8 mouse cellular contexts compared by ENCODE assay signal in genomic region chr6:45059091-45059490, GRCm38 (mm10). TPM values are rescaled to one million over a fixed set of nuclear protein-coding genes. Genes with fewer than 3 reads are reported as not detected.
DNase-seq lines count a peak whose midpoint lies in the region; ATAC-seq and TF ChIP-seq lines count a peak whose summit lies in the region.

Gene Cntnap2, plus strand, starts transcription at chr6:45059357.

- TF ChIP-seq CTCF in kidney, adult 2 months (conservative IDR thresholded peaks at IDR 0.05; ENCODE audit: insufficient read depth, insufficient read length, low read depth, low read length) = no peak
- no peak for TF ChIP-seq CTCF in hindbrain, postnatal 0 days (IDR thresholded peaks at IDR 0.05; ENCODE audit: low read depth)

- peak within 1 kb of the TSS; percentile 32 for H3K4me2 ChIP-seq in kidney, embryonic 15.5 days
- H3K4me2 ChIP-seq in embryonic facial prominence, embryonic 12.5 days (replicated peaks) = peak within 1 kb of the TSS; percentile 38
- H3K4me2 ChIP-seq in hindbrain, postnatal 0 days (ENCODE audit: low read depth, low read length) = peak within 1 kb of the TSS; percentile 57
- peak within 1 kb of the TSS; percentile 28 for H3K4me2 ChIP-seq in limb, embryonic 12.5 days

- no peak within 1 kb of the TSS for H3K9ac ChIP-seq in kidney, embryonic 15.5 days
- no peak within 1 kb of the TSS for H3K9ac ChIP-seq in embryonic facial prominence, embryonic 12.5 days
- H3K9ac ChIP-seq in hindbrain, postnatal 0 days (replicated peaks; ENCODE audit: low read length) = peak within 1 kb of the TSS; percentile 49
- no peak within 1 kb of the TSS for H3K9ac ChIP-seq in limb, embryonic 12.5 days (replicated peaks)

- no peak for TF ChIP-seq POLR2A in kidney, adult 2 months (IDR thresholded peaks at IDR 0.05; ENCODE audit: low read depth, low read length)

- peaks cover 5% of the 10 kb centered on the region; the same call in 1 of the 2 replicates for H3K4me1 ChIP-seq in kidney, embryonic 15.5 days
- H3K4me1 ChIP-seq in kidney, adult 2 months (ENCODE audit: control insufficient read depth, insufficient read depth, low read length) = no peaks in the 10 kb centered on the region
- H3K4me1 ChIP-seq in embryonic facial prominence, embryonic 12.5 days = no peaks in the 10 kb centered on the region
- no peaks in the 10 kb centered on the region for H3K4me1 ChIP-seq in hindbrain, postnatal 0 days (ENCODE audit: insufficient read depth, low read length)
- H3K4me1 ChIP-seq in limb, embryonic 12.5 days (replicated peaks) = no peaks in the 10 kb centered on the region

- 13% methylated on average over 8 of the region's 8 CpGs for WGBS in kidney, embryonic 15.5 days
- 13% methylated on average over 8 of the region's 8 CpGs for WGBS in kidney, adult 2 months
- 11% methylated on average over 7 of the region's 8 CpGs for WGBS in embryonic facial prominence, embryonic 12.5 days
- 7% methylated on average over 8 of the region's 8 CpGs for WGBS in hindbrain, postnatal 0 days
- WGBS in limb, embryonic 12.5 days = 13% methylated on average over 8 of the region's 8 CpGs

- peaks cover 13% of the 10 kb centered on the region for H3K27me3 ChIP-seq in kidney, embryonic 15.5 days
- H3K27me3 ChIP-seq in kidney, adult 2 months (replicated peaks; ENCODE audit: control insufficient read depth, insufficient read depth, low read length) = no peaks in the 10 kb centered on the region
- H3K27me3 ChIP-seq in embryonic facial prominence, embryonic 12.5 days = peaks cover 9% of the 10 kb centered on the region
- H3K27me3 ChIP-seq in hindbrain, postnatal 0 days (ENCODE audit: insufficient read depth, low read length) = no peaks in the 10 kb centered on the region
- H3K27me3 ChIP-seq in limb, embryonic 12.5 days = peaks cover 18% of the 10 kb centered on the region

- no peaks in the 10 kb centered on the region for H3K9me3 ChIP-seq in kidney, embryonic 15.5 days (replicated peaks)
- H3K9me3 ChIP-seq in embryonic facial prominence, embryonic 12.5 days = no peaks in the 10 kb centered on the region
- no peaks in the 10 kb centered on the region for H3K9me3 ChIP-seq in hindbrain, postnatal 0 days (ENCODE audit: low read length)
- no peaks in the 10 kb centered on the region for H3K9me3 ChIP-seq in limb, embryonic 12.5 days

- no peaks in the 10 kb centered on the region for H3K36me3 ChIP-seq in kidney, embryonic 15.5 days
- H3K36me3 ChIP-seq in kidney, adult 2 months (ENCODE audit: control insufficient read depth, insufficient read depth, low read length) = no peaks in the 10 kb centered on the region
- no peaks in the 10 kb centered on the region for H3K36me3 ChIP-seq in embryonic facial prominence, embryonic 12.5 days
- no peaks in the 10 kb centered on the region for H3K36me3 ChIP-seq in hindbrain, postnatal 0 days (ENCODE audit: insufficient read depth, low read length)
- no peaks in the 10 kb centered on the region for H3K36me3 ChIP-seq in limb, embryonic 12.5 days

- H3K4me3 ChIP-seq in kidney, embryonic 15.5 days (replicated peaks) = no peak within 1 kb of the TSS
- no peak within 1 kb of the TSS for H3K4me3 ChIP-seq in kidney, adult 2 months (ENCODE audit: insufficient read depth, low read depth, low read length)
- H3K4me3 ChIP-seq in embryonic facial prominence, embryonic 12.5 days = peak within 1 kb of the TSS; percentile 17
- H3K4me3 ChIP-seq in hindbrain, postnatal 0 days (ENCODE audit: low read length) = peak within 1 kb of the TSS; percentile 50
- no peak within 1 kb of the TSS for H3K4me3 ChIP-seq in limb, embryonic 12.5 days (replicated peaks)

- ATAC-seq in kidney, embryonic 15.5 days (replicated peaks; ENCODE audit: low FRiP score) = peak; percentile 84
- no peak for ATAC-seq in embryonic facial prominence, embryonic 12.5 days (ENCODE audit: insufficient number of reproducible peaks, insufficient read depth, low FRiP score, low TSS enrichment)
- ATAC-seq in hindbrain, postnatal 0 days = peak; percentile 58
- ATAC-seq in limb, embryonic 12.5 days (ENCODE audit: insufficient number of reproducible peaks, insufficient read depth, low FRiP score, low TSS enrichment, low read depth) = no peak

- no peak for DNase-seq in kidney, adult 2 months
- DNase-seq in adrenal gland, postnatal 4 days (ENCODE audit: low spot score in 2 of 2) = peak; percentile 22 to 33
- DNase-seq in hindbrain, postnatal 0 days (ENCODE audit: low spot score) = peak; percentile 83
- peak; percentile 48 for DNase-seq in ovary, postnatal 36 days (ENCODE audit: low spot score)
- DNase-seq in spleen, postnatal 36 days (ENCODE audit: low spot score in 2 of 2) = no peak

- no peak within 1 kb of the TSS for H3K27ac ChIP-seq in kidney, embryonic 15.5 days
- no peak within 1 kb of the TSS for H3K27ac ChIP-seq in kidney, adult 2 months (ENCODE audit: insufficient read depth, low read depth, low read length)
- H3K27ac ChIP-seq in embryonic facial prominence, embryonic 12.5 days = no peak within 1 kb of the TSS
- H3K27ac ChIP-seq in hindbrain, postnatal 0 days = peak within 1 kb of the TSS; percentile 89
- H3K27ac ChIP-seq in limb, embryonic 12.5 days = no peak within 1 kb of the TSS

RNA-seq across cellular contexts. Expression of gene Cntnap2, which starts in this region (rescaled TPM):
- polyA plus RNA-seq in kidney, embryonic 15.5 days (2015; fragmentation: Nextera tagmentation; extraction: Ambion mirVana) = 2.3 and 2.5 TPM in 2 replicates
- polyA plus RNA-seq in kidney, adult 2 months (2012; rRNA removed) = 0.11 and 0.31 TPM in 2 replicates
- 1 to 10 TPM; 4.9 to 5.3 TPM for total RNA-seq in adrenal gland, postnatal 4 days (2021)
- polyA plus RNA-seq in embryonic facial prominence, embryonic 12.5 days (2016; fragmentation: Nextera tagmentation; extraction: Ambion mirVana) = 5.7 and 9.1 TPM in 2 replicates
- total RNA-seq in hindbrain, postnatal 0 days (2014; rRNA removed) = 63.1 and 76.6 TPM in 2 replicates
- 38.1 and 39.8 TPM in 2 replicates for polyA plus RNA-seq in hindbrain, postnatal 0 days (2015; fragmentation: Nextera tagmentation; extraction: Ambion mirVana)
- polyA plus RNA-seq in limb, embryonic 12.5 days (2016; fragmentation: Nextera tagmentation; extraction: Ambion mirVana) = 1.4 and 1.6 TPM in 2 replicates

Comparison
In these comparisons a context has a peak if more than half of its experiments do, and no peak if none do; other contexts are left out.
1. RNA of gene Cntnap2 (total RNA-seq): 63.1 to 76.6 TPM in hindbrain, postnatal 0 days; 4.9 to 5.3 TPM in adrenal gland, postnatal 4 days; every median in the first group is over 10 times any median in the second.
2. ATAC-seq: peak in kidney, embryonic 15.5 days (single experiment) and hindbrain, postnatal 0 days (single experiment); none in embryonic facial prominence, embryonic 12.5 days (single experiment) and limb, embryonic 12.5 days (single experiment).
3. H3K4me3 ChIP-seq: peak in embryonic facial prominence, embryonic 12.5 days (single experiment) and hindbrain, postnatal 0 days (single experiment); none in kidney, embryonic 15.5 days (single experiment), kidney, adult 2 months (single experiment) and limb, embryonic 12.5 days (single experiment).
4. DNase-seq: peak in adrenal gland, postnatal 4 days (2 of 2), hindbrain, postnatal 0 days (single experiment) and ovary, postnatal 36 days (single experiment); none in kidney, adult 2 months (single experiment) and spleen, postnatal 36 days (0 of 2).
5. Peak in every context shown above with its lines, with median percentiles within 50 percentile points of each other: H3K4me2 ChIP-seq.